Comparison of ENCODE assay signal across 10 mouse cellular contexts in the genomic region with DNA sequence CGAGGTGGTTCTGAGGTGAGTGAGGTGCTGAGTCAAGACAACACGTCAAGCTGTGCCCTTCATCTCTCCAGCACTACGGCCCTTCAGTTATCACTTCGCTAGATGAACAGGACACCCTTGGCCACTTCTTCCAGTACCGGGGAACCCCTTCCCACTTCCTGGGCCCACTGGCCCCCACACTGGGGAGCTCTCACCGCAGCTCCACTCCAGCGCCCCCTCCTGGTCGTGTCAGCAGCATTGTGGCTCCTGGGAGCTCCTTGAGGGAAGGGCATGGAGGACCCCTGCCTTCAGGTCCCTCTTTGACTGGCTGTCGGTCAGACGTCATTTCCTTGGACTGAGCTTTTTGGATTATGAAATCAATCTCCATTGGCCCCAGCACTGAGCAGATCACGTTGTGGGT. TPM values are rescaled to one million over a fixed set of nuclear protein-coding genes. Genes with fewer than 3 reads are reported as not detected.
DNase-seq lines count a peak whose midpoint lies in the region; ATAC-seq and TF ChIP-seq lines count a peak whose summit lies in the region.
"Had no signal": no experiment of that assay in that cellular context is flagged by ENCODE, and none has a peak within 500 bp of the region (broad histone marks: within the 10 kb centered on the region; RNA-seq: fewer than 3 reads in every experiment).

No protein-coding gene starts in this region.

- WGBS in heart, embryonic 12.5 days = 64% methylated on average over 11 of the region's 11 CpGs

- TF ChIP-seq POLR2A in cortical plate, adult 2 months (IDR thresholded peaks at IDR 0.05; ENCODE audit: extremely low read depth, insufficient read depth, low read length) = no peak

- no peaks in the 10 kb centered on the region for H3K9me3 ChIP-seq in heart, embryonic 12.5 days (replicated peaks)
- H3K9me3 ChIP-seq: limb, embryonic 13.5 days; neural tube, embryonic 12.5 days had no signal

- no peak for ATAC-seq in heart, embryonic 12.5 days (ENCODE audit: insufficient number of reproducible peaks, low FRiP score)

- H3K4me1 ChIP-seq in heart, embryonic 12.5 days (replicated peaks) = peaks cover 5% of the 10 kb centered on the region; the same call in 1 of the 2 replicates
- H3K4me1 ChIP-seq in cortical plate, adult 2 months (ENCODE audit: control insufficient read depth, insufficient read depth, low read length) = no peaks in the 10 kb centered on the region

- peak; percentile 45 for DNase-seq in heart, postnatal 4 days
- DNase-seq in right cerebral cortex, postnatal 4 days = peak; percentile 46
- DNase-seq in right cerebral cortex, postnatal 10 days (ENCODE audit: low spot score in 2 of 2) = no peak
- peak; percentile 45 for DNase-seq in thymus, postnatal 25 days
- DNase-seq in adipocyte (ENCODE audit: low spot score) = no peak
- DNase-seq in cerebellum, adult 11 months = no peak

- H3K27me3 ChIP-seq in heart, embryonic 12.5 days (replicated peaks) = no peaks in the 10 kb centered on the region

- H3K4me3 ChIP-seq in heart, embryonic 12.5 days = no peak overlapping the region
- H3K4me3 ChIP-seq in cortical plate, adult 2 months (ENCODE audit: insufficient read depth, low read length) = no peak overlapping the region
- H3K4me3 ChIP-seq: limb, embryonic 13.5 days; neural tube, embryonic 12.5 days had no signal

- H3K4me2 ChIP-seq in heart, embryonic 12.5 days = no peak overlapping the region
- H3K4me2 ChIP-seq: limb, embryonic 13.5 days; neural tube, embryonic 12.5 days had no signal

- TF ChIP-seq CTCF in cortical plate, adult 2 months (IDR thresholded peaks at IDR 0.05; ENCODE audit: extremely low read depth, insufficient read depth, low read length) = 0 out of 2 replicates have a peak, but pooled peaks have one; percentile 20

- H3K27ac ChIP-seq in heart, embryonic 12.5 days (ENCODE audit: poor library complexity, severe bottlenecking) = no peak overlapping the region
- no peak overlapping the region for H3K27ac ChIP-seq in cortical plate, adult 2 months (ENCODE audit: insufficient read depth, low read length)
- H3K27ac ChIP-seq: limb, embryonic 13.5 days; neural tube, embryonic 12.5 days had no signal

- no peak overlapping the region for H3K9ac ChIP-seq in heart, embryonic 12.5 days
- H3K9ac ChIP-seq: limb, embryonic 13.5 days; neural tube, embryonic 12.5 days had no signal

- H3K36me3 ChIP-seq in heart, embryonic 12.5 days = peaks cover 54% of the 10 kb centered on the region

RNA-seq across cellular contexts. Expression of gene Nudt17, which starts 3.6 kb away (rescaled TPM):
- 1 to 10 TPM; 3.5 to 3.6 TPM for total RNA-seq in heart, postnatal 4 days (2021)
- 6.2 and 6.9 TPM in 2 replicates for polyA plus RNA-seq in heart, embryonic 12.5 days (2016; fragmentation: Nextera tagmentation; extraction: Ambion mirVana)
- polyA plus RNA-seq in cortical plate, adult 2 months (2012; rRNA removed) = 16.8 and 19.6 TPM in 2 replicates

RNA-seq across cellular contexts. Expression of gene Pias3, which starts 8.6 kb away (rescaled TPM):
- 10 to 100 TPM; 23.6 to 27.3 TPM for total RNA-seq in heart, postnatal 4 days (2021)
- polyA plus RNA-seq in heart, embryonic 12.5 days (2016; fragmentation: Nextera tagmentation; extraction: Ambion mirVana) = 42.0 and 43.3 TPM in 2 replicates
- polyA plus RNA-seq in cortical plate, adult 2 months (2012; rRNA removed) = 24.6 and 25.4 TPM in 2 replicates

RNA-seq across cellular contexts. Expression of gene Polr3c, which starts 22.6 kb away (rescaled TPM):
- total RNA-seq in heart, postnatal 4 days (2021) = 10 to 100 TPM; 26.1 to 27.3 TPM
- polyA plus RNA-seq in heart, embryonic 12.5 days (2016; fragmentation: Nextera tagmentation; extraction: Ambion mirVana) = 27.6 and 32.5 TPM in 2 replicates
- polyA plus RNA-seq in cortical plate, adult 2 months (2012; rRNA removed) = 35.3 and 36.5 TPM in 2 replicates

RNA-seq across cellular contexts. Expression of gene Rnf115, which starts 22.7 kb away (rescaled TPM):
- total RNA-seq in heart, postnatal 4 days (2021) = 10 to 100 TPM; 25.3 to 25.6 TPM
- 54.5 and 56.5 TPM in 2 replicates for polyA plus RNA-seq in heart, embryonic 12.5 days (2016; fragmentation: Nextera tagmentation; extraction: Ambion mirVana)
- 52.3 and 54.9 TPM in 2 replicates for polyA plus RNA-seq in cortical plate, adult 2 months (2012; rRNA removed)

RNA-seq across cellular contexts. Expression of gene Ankrd35, which starts 34.8 kb away (rescaled TPM):
- total RNA-seq in heart, postnatal 4 days (2021) = under 1 TPM; 0.14 to 0.19 TPM
- 0.17 and 0.23 TPM in 2 replicates for polyA plus RNA-seq in heart, embryonic 12.5 days (2016; fragmentation: Nextera tagmentation; extraction: Ambion mirVana)
- polyA plus RNA-seq in cortical plate, adult 2 months (2012; rRNA removed) = 7.8 and 8.5 TPM in 2 replicates

Comparison
In these comparisons a context has a peak if more than half of its experiments do, and no peak if none do; other contexts are left out.
1. DNase-seq: peak in heart, postnatal 4 days (single experiment), right cerebral cortex, postnatal 4 days (single experiment) and thymus, postnatal 25 days (single experiment); none in right cerebral cortex, postnatal 10 days (0 of 2), adipocyte (single experiment) and cerebellum, adult 11 months (single experiment).